Mouse (Mus musculus) heart, embryonic 12.5 days (tissue): ENCODE results near the gene Dnm2. TPM values are rescaled to one million over a fixed set of nuclear protein-coding genes. Genes with fewer than 3 reads are reported as not detected.
A peak's percentile ranks its signal among the peaks of the same experiment; 100 is the strongest.

Source experiments
- ATAC-seq: fragments of 200-750 bp; cut with Nextera tagmentation; 2 replicates; pipeline ENCODE4 v1.8.0; 2017; ENCODE audit warnings: moderate TSS enrichment, moderate library complexity; ENCODE audit not compliant: insufficient number of reproducible peaks, low FRiP score
- H3K27ac ChIP-seq: fragments of 300-500 bp; sonication (generic); 2 replicates; pipeline ENCODE4 v1.5.1; 2016; ENCODE audit warnings: mild to moderate bottlenecking, moderate library complexity; ENCODE audit not compliant: poor library complexity, severe bottlenecking
- H3K27me3 ChIP-seq: fragments of 300-500 bp; sonication (generic); replicated peaks from 2 replicates; pipeline ENCODE4 v1.6.1; 2016; ENCODE audit warnings: mild to moderate bottlenecking, moderate library complexity
- H3K36me3 ChIP-seq: fragments of 300-500 bp; sonication (generic); 2 replicates; pipeline ENCODE4 v1.6.1; 2016; ENCODE audit warnings: mild to moderate bottlenecking, moderate library complexity
- H3K4me1 ChIP-seq: fragments of 300-500 bp; sonication (generic); replicated peaks from 2 replicates; pipeline ENCODE4 v1.6.1; 2016; ENCODE audit warnings: mild to moderate bottlenecking
- H3K4me2 ChIP-seq: fragments of 300-500 bp; sonication (generic); 2 replicates; pipeline ENCODE4 v1.6.1; 2016; ENCODE audit warnings: mild to moderate bottlenecking, moderate library complexity
- H3K4me3 ChIP-seq: fragments of 300-500 bp; sonication (generic); 2 replicates; pipeline ENCODE4 v1.5.1; 2016; ENCODE audit warnings: mild to moderate bottlenecking
- H3K9ac ChIP-seq: fragments of 300-500 bp; sonication (generic); 2 replicates; pipeline ENCODE4 v1.6.1; 2016; ENCODE audit warnings: mild to moderate bottlenecking, moderate library complexity
- H3K9me3 ChIP-seq: fragments of 300-500 bp; sonication (generic); replicated peaks from 2 replicates; pipeline ENCODE4 v1.6.1; 2016; ENCODE audit warnings: mild to moderate bottlenecking, moderate library complexity
- WGBS: fragments of 180-500 bp; shearing (Covaris S2); methylation state at CpG from one replicate; pipeline ENCODE4 v1.1.7; 2016; 5-methylcytosine and 5-hydroxymethylcytosine counted together
- polyA plus RNA-seq: library from polyadenylated mRNA; unstranded; fragments of >200 nt; fragmentation: Nextera tagmentation; extraction: Ambion mirVana; gene quantifications from 2 replicates; pipeline ENCODE4 v1.2.1, GENCODE M21; 2016

Gene Dnm2
- polyA plus RNA-seq, 1 experiment from 2014 or later: 83.8 TPM

DNA sequence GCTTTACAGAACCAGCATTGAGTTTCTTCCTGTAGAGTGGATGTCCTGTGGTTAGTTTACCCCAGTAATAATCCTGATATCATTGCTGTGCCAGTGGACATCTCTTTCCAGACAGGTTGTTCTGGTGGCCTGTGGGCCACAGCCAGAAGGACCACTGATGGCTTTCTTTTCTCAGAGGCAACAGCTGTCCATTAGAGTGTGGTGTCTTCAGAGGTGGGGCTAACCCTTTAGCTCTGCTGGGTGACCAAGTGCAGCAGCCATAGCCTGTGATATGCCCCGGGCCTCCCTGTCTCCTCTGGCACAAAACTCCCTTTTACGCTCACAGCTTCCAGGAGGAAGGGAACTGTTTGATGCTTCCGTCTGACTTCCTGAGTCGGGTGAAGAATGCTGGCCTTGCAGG, 19.9 kb downstream of the Dnm2 start:
- Histone ChIP-seq H3K4me3 (no peak overlapping the region), H3K4me1 (peaks cover 13% of the 10 kb centered on the region), H3K9ac (no peak overlapping the region), H3K9me3 (no peaks in the 10 kb centered on the region), H3K4me2 (no peak overlapping the region), H3K27me3 (no peaks in the 10 kb centered on the region), H3K36me3 (peaks cover 16% of the 10 kb centered on the region), H3K27ac (no peak overlapping the region)
- WGBS: 75% methylated on average over 4 of the region's 4 CpGs
- ATAC-seq: no peak

DNA sequence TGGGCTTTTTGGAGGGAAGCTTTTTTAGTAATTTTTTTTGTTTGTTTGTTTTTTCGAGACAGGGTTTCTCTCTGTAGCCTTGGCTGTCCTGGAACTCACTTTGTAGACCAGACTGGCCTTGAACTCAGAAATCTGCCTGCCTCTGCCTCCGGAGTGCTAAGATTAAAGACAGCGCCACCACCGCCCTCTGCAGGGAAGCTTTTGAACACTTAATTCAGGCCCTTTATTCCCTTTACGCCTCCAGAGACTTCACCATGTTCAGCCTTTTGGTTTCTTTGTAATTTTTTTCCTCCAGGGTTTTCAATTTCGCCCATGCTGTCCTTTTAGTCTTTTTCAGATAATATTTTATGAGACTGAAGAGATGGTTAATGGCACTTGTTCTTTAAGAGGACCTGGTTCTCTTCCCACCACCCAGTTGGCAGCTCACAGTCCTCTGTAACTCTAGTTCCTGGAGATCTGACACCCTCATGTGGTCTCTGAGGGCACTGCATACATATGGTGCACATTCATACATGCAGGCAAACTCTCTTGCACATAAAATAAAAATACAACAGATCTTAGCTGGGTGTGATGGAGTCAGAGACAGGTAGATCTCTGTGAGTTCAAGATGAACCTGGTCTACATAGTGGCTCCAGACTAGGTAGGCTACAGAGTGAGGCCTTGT, 20.5 kb downstream of the Dnm2 start:
- ATAC-seq: no peak
- Histone ChIP-seq H3K4me2 (no peak overlapping the region), H3K9ac (no peak overlapping the region)

DNA sequence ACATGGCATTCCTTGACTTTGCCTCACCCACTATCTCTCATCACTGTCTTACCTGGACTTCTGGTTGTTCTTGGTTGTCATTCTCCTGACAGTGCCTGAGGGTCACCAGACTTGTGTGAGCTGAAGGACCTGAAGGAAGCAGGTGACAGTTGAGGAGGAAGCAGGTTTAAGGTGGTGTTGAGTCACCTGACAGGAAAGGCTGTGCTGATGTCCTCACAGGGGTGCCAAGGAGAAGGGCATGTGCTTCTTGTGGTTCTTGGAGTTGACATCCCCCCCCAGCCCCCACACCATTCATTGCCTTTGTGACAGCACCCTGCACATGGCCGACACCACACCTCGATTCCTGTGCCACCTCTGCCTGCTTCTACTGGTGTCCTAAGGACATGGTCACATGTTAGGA, 23.1 kb downstream of the Dnm2 start:
- no peak overlapping the region for H3K9ac ChIP-seq
- H3K9me3 ChIP-seq: no peaks in the 10 kb centered on the region
- H3K4me2 ChIP-seq: no peak overlapping the region
- H3K4me3 ChIP-seq: no peak overlapping the region
- WGBS: 96% methylated on average over 2 of the region's 2 CpGs
- H3K36me3 ChIP-seq: peaks cover 19% of the 10 kb centered on the region
- no peak overlapping the region for H3K27ac ChIP-seq
- H3K4me1 ChIP-seq: peaks cover 36% of the 10 kb centered on the region
- ATAC-seq: no peak
- H3K27me3 ChIP-seq: no peaks in the 10 kb centered on the region

More for the DNA sequence above, 20.5 kb downstream of the Dnm2 start:
- no peaks in the 10 kb centered on the region for H3K9me3 ChIP-seq
- H3K27me3 ChIP-seq: no peaks in the 10 kb centered on the region
- H3K4me1 ChIP-seq: peaks cover 14% of the 10 kb centered on the region
- no peak overlapping the region for H3K4me3 ChIP-seq
- H3K36me3 ChIP-seq: peaks cover 19% of the 10 kb centered on the region
- 94% methylated on average over 6 of the region's 6 CpGs for WGBS
- H3K27ac ChIP-seq: no peak overlapping the region

DNA sequence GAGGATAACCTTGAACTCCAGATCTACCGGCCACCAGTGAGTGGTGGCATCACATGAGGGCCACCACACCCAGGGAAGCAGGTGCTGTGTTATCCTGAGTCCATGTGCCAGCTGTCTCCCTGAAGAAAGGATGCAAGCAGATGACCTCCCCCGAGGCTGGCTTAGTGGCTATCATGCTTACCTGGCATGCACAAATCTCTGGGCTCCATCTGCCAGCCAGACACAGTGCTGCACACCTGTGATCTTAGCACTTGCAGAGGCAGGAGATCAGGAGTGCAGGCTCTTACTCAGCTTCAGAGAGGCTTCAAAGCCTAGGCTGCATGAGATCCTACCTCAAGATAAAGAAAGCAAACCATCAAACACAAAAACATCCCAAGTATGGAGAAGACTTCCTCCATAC, 25.0 kb downstream of the Dnm2 start:
- 85% methylated on average over 2 of the region's 2 CpGs for WGBS
- H3K27me3 ChIP-seq: no peaks in the 10 kb centered on the region
- H3K9ac ChIP-seq: no peak overlapping the region
- no peak overlapping the region for H3K4me2 ChIP-seq
- ATAC-seq: no peak
- H3K4me3 ChIP-seq: no peak overlapping the region
- H3K36me3 ChIP-seq: peaks cover 15% of the 10 kb centered on the region
- no peaks in the 10 kb centered on the region for H3K9me3 ChIP-seq
- H3K27ac ChIP-seq: no peak overlapping the region
- peaks cover 43% of the 10 kb centered on the region for H3K4me1 ChIP-seq

DNA sequence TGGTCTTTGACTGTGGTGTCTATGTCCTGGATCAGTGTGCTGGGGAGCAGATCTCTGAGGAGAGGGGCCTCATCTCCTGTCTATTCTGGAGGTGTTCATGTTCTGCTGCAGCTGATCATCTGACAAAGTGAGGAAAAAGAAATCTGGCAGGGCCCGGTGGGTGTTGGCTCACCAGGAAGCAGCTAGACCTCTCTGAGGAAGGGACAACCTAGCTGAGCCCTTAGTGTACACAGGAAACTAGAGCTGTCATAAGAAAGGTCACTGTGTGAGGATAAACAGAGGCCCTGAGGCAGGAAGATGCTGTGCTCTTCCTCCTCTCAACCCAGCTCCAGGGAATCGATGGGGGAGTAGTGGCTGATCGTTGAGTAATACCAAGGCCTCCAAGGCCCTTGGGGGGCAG, 25.6 kb downstream of the Dnm2 start:
- Histone ChIP-seq H3K4me1 (peaks cover 43% of the 10 kb centered on the region), H3K4me2 (no peak overlapping the region), H3K36me3 (peaks cover 10% of the 10 kb centered on the region), H3K9ac (no peak overlapping the region), H3K27ac (0 out of 2 replicates have a peak overlapping the region, but pooled peaks have one; percentile 24), H3K4me3 (no peak overlapping the region), H3K9me3 (no peaks in the 10 kb centered on the region), H3K27me3 (no peaks in the 10 kb centered on the region)
- WGBS: 51% methylated on average over 3 of the region's 3 CpGs
- no peak for ATAC-seq

DNA sequence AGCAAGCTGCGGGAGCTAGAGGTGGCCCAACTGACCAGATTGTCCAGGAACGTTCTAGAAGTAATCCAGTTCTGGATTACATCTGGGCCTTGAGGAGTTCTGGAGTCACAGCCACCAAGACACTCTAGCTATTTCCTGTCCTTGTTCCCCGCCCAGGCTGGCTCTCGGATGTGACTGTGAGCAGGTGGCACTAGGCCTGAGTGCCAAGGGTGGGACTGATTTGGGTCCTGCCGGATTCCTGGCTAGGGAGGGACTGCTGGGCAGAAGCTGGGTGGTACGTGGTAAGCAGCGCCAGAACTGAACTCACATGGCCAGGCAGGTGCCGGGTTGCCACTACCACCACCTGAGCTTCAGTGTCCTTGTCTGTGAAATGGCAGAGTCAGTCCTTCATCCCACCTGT, 26.7 kb downstream of the Dnm2 start:
- H3K27me3 ChIP-seq: no peaks in the 10 kb centered on the region
- 0 out of 2 replicates have a peak, but pooled peaks cover 6% of the 10 kb centered on the region for H3K36me3 ChIP-seq
- no peak overlapping the region for H3K4me3 ChIP-seq
- no peaks in the 10 kb centered on the region for H3K9me3 ChIP-seq
- no peak overlapping the region for H3K9ac ChIP-seq
- peak overlapping the region; percentile 14; the same call in 1 of the 2 replicates for H3K4me2 ChIP-seq
- ATAC-seq: no peak
- peak overlapping the region; percentile 31; the same call in 1 of the 2 replicates for H3K27ac ChIP-seq
- H3K4me1 ChIP-seq: peaks cover 39% of the 10 kb centered on the region
- WGBS: 82% methylated on average over 8 of the region's 8 CpGs

DNA sequence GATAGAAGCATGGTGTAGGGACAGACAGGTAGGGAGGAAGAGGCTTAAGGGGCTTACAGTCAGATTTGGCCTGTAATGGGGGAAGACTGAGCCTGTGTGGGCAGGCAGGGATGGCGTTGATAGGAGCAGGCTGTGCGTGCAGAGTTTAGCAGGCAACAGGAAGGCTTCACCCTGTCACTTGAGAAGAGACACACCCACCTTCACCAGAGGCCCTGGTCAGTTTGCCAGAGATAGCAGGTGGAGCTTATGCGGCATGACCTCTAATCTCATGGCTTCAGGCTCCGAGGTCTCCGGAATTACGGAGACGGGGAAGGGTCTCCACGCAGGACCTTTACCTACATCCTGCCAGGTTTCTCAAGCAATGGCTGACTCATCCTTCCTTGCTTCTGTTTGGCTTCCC, 27.2 kb downstream of the Dnm2 start:
- Histone ChIP-seq H3K4me2 (peak overlapping the region; percentile 14; the same call in 1 of the 2 replicates), H3K27ac (peak overlapping the region; percentile 54; the same call in 1 of the 2 replicates), H3K4me1 (peaks cover 39% of the 10 kb centered on the region), H3K4me3 (no peak overlapping the region), H3K9ac (0 out of 2 replicates have a peak overlapping the region, but pooled peaks have one; percentile 24), H3K27me3 (no peaks in the 10 kb centered on the region), H3K9me3 (no peaks in the 10 kb centered on the region), H3K36me3 (0 out of 2 replicates have a peak, but pooled peaks cover 6% of the 10 kb centered on the region)
- 23% methylated on average over 8 of the region's 8 CpGs for WGBS
- peak; percentile 71 for ATAC-seq

DNA sequence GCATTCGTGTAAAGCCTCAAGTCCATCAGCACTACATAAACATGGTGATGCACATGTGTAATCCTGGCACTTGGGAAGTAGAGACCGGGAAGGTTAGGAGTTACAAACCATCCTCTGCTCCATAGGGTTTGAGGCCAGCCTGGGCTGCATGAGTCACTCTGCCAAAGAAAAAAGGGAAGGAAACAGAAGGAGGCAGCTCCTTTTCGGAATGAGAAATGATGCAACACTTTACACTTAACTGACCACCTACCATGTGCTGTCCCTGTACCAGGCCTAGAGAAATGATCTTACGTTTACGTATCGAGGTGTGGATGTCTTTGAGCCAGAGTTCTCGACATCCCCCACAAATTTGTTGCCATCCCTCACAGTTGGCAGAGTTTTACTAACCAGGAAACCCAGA, 28.3 kb downstream of the Dnm2 start:
- 87% methylated on average over 7 of the region's 7 CpGs for WGBS
- no peak overlapping the region for H3K27ac ChIP-seq
- peaks cover 39% of the 10 kb centered on the region for H3K4me1 ChIP-seq
- no peak overlapping the region for H3K4me3 ChIP-seq
- peaks cover 3% of the 10 kb centered on the region; the same call in 1 of the 2 replicates for H3K36me3 ChIP-seq
- no peak for ATAC-seq
- H3K4me2 ChIP-seq: no peak overlapping the region
- no peaks in the 10 kb centered on the region for H3K27me3 ChIP-seq
- H3K9ac ChIP-seq: no peak overlapping the region
- no peaks in the 10 kb centered on the region for H3K9me3 ChIP-seq

DNA sequence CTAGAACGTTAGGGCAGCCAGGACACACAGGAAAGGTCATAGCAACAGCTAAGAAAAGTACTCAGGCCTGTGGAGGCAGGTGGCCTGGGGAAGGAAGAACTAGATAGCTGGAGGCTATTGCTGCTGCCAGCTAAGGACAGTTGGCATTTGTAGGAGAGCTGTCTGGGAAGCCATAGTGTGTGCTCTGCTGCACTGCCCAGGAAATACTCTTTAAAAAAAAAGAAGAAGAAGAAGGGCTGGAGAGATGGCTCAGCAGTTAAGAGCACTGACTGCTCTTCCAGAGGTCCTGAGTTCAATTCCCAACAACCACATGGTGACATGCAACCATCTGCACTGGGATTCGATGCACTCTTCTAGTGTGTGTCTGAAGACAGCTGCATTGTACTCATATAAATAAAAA, 28.8 kb downstream of the Dnm2 start:
- Histone ChIP-seq H3K9me3 (no peaks in the 10 kb centered on the region), H3K4me1 (peaks cover 36% of the 10 kb centered on the region), H3K9ac (no peak overlapping the region), H3K27me3 (no peaks in the 10 kb centered on the region), H3K27ac (no peak overlapping the region), H3K4me3 (no peak overlapping the region), H3K4me2 (no peak overlapping the region), H3K36me3 (peaks cover 6% of the 10 kb centered on the region; the same call in 1 of the 2 replicates)
- ATAC-seq: no peak
- 69% methylated on average over 2 of the region's 2 CpGs for WGBS

DNA sequence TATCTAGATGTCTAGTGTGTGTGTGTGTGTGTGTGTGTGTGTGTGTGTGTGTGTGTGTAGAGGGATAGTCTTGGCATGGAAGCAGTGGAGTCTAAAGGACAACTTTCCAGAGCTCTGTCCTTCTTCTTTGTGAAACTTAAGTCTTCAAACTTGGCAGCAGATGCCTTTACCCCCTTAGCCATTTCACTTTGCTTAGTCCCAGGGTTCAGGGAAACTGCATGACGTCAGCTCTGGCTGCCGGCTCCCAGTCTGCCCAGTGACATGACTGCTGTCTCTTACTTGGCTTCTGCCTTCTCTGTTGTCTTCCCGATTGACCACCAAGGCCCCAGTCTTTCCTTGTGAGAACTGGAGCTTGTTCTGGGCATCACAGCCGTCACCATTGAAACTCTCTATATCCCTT, 29.8 kb downstream of the Dnm2 start:
- no peak overlapping the region for H3K4me3 ChIP-seq
- ATAC-seq: no peak
- no peaks in the 10 kb centered on the region for H3K27me3 ChIP-seq
- H3K27ac ChIP-seq: no peak overlapping the region
- no peak overlapping the region for H3K9ac ChIP-seq
- H3K9me3 ChIP-seq: no peaks in the 10 kb centered on the region
- peaks cover 38% of the 10 kb centered on the region for H3K4me1 ChIP-seq
- WGBS: 66% methylated on average over 4 of the region's 4 CpGs
- H3K36me3 ChIP-seq: peaks cover 16% of the 10 kb centered on the region; the same call in 1 of the 2 replicates
- no peak overlapping the region for H3K4me2 ChIP-seq

DNA sequence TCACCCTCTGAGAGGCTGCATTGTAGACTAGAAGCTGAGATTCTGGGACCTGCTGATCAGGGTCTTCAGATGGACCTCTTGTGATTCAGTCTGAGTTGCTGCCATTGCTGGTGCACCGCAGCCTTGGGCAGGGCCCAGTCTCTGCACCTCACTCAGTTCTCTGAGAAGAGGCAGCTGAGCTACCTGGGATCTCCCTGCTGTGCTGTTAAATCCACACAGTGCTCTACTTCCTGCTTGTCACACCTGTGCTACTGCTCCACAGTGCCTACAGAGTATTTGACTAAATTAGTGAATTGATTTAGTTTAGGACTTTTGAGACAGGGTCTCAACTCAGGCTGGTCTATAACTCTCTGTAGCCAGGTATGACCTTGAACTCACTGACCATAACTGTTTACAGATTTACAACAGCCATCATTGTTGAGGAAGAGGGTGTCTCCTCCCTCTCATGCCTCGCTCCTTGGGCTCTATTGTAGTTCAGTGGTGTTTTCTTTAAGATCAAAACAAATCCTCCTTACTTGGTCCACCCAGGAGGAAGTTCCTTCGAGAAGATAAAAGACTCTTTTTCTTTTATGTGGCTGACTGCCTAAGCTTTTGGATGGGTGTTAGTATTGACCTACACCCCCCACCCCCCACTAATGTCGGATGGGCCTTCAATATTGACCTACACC, 30.5 kb downstream of the Dnm2 start:
- no peak overlapping the region for H3K27ac ChIP-seq
- H3K4me1 ChIP-seq: peaks cover 31% of the 10 kb centered on the region
- ATAC-seq: no peak
- H3K4me2 ChIP-seq: no peak overlapping the region
- no peak overlapping the region for H3K4me3 ChIP-seq
- WGBS: 67% methylated on average over 4 of the region's 4 CpGs
- no peaks in the 10 kb centered on the region for H3K27me3 ChIP-seq
- no peaks in the 10 kb centered on the region for H3K9me3 ChIP-seq
- peaks cover 16% of the 10 kb centered on the region; the same call in 1 of the 2 replicates for H3K36me3 ChIP-seq
- H3K9ac ChIP-seq: no peak overlapping the region
